Comparison of ENCODE assay signal across 8 mouse cellular contexts in the genomic region with DNA sequence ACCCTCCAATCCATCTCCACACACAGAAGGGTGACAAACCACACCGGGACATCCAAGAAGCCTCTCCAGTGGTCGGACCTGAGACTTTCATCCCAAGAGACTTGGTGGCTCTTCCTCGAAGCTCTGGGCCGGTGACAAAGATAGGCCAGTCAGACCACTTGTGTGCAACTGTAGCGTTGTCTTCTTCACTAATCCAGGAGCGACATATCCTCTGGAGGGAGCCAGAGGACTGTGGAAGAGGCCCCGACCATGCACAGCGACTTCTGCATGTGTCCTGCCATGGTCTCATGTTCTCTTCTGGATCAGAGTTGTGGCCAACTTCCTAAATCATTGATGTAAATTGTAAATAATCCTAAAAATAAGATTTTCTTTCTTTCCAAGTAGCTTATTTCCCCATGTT. TPM values are rescaled to one million over a fixed set of nuclear protein-coding genes. Genes with fewer than 3 reads are reported as not detected.
DNase-seq lines count a peak whose midpoint lies in the region.

No protein-coding gene starts in this region.

- DNase-seq in heart, adult 18-20 months: peak; percentile 45 to 64
- no peak for DNase-seq in heart, postnatal 25 days (ENCODE audit: low spot score)
- DNase-seq in CD8-positive naive resting alpha-beta T cell, adult 2 months (ENCODE audit: low read depth in 2 of 2, low spot score in 2 of 2): peak; percentile 29 to 50
- peak; percentile 64 for DNase-seq in embryo, embryonic 10 days (ENCODE audit: low spot score)
- peak; percentile 41 to 50 for DNase-seq in heart, postnatal 36 days
- DNase-seq in left cerebral cortex, postnatal 14 days (ENCODE audit: low spot score in 2 of 2): peak; percentile 68 to 78
- peak; percentile 57 for DNase-seq in retina, embryonic 14.5 days (ENCODE audit: low spot score)
- peak; percentile 31 to 53 for DNase-seq in urinary bladder, postnatal 36 days (ENCODE audit: low spot score in 2 of 2)

- intact Hi-C loops in heart, postnatal 25 days (cut with DNase I): loop anchor here (5.0 to 10.0 kb wide), 3 partner anchors 161 to 426 kb away; no protein-coding TSS in a partner anchor
- intact Hi-C loops in heart, postnatal 36 days (cut with DNase I): loop anchor here (5.0 to 10.0 kb wide), 3 partner anchors 161 to 1088 kb away; no protein-coding TSS in a partner anchor
- intact Hi-C loops in left cerebral cortex, postnatal 14 days (cut with DNase I): loop anchor here (5.0 to 10.0 kb wide), 2 partner anchors 298 to 1091 kb away; no protein-coding TSS in a partner anchor

RNA-seq across cellular contexts. Expression of a gene that starts 21.6 kb away (rescaled TPM):
- total RNA-seq in heart, adult 18-20 months (2021): 1,000 to 10,000 TPM; 1,275 to 1,335 TPM
- total RNA-seq in heart, postnatal 25 days (2021): 1,000 to 10,000 TPM; 1,260 to 1,275 TPM
- total RNA-seq in heart, postnatal 36 days (2021): 1,000 to 10,000 TPM; 1,207 to 1,289 TPM
- 100 to 1,000 TPM; 165 to 176 TPM for total RNA-seq in left cerebral cortex, postnatal 14 days (2021)

Comparison
In these comparisons a context has a peak if more than half of its experiments do, and no peak if none do; other contexts are left out.
1. RNA of a gene that starts 21.6 kb away (total RNA-seq): 1,275 to 1,335 TPM in heart, adult 18-20 months, 1,207 to 1,289 TPM in heart, postnatal 36 days and 1,260 to 1,275 TPM in heart, postnatal 25 days; 165 to 176 TPM in left cerebral cortex, postnatal 14 days; every median in the first group is over 4 times any median in the second.